Mouse (Mus musculus): ENCODE results near the gene BC049715.

Gene BC049715

GRCm38 (mm10) chr6:136808631-136809046, 18.8 kb upstream of the BC049715 start:
- DNase-seq (ENCODE audit: low spot score in 2 of 2): no peak

GRCm38 (mm10) chr6:136809077-136809476, 18.3 kb upstream of the BC049715 start:
- DNase-seq (ENCODE audit: low spot score in 2 of 2): peak; percentile 49 to 75

- DNase-seq (ENCODE audit: low spot score in 2 of 2): no peak
Observed at GRCm38 (mm10) chr6:136809673-136810072, 17.8 kb upstream of the BC049715 start.

- no peak for DNase-seq (ENCODE audit: low spot score in 2 of 2)
Observed at GRCm38 (mm10) chr6:136811196-136811595, 16.2 kb upstream of the BC049715 start.

- DNase-seq (ENCODE audit: low spot score in 2 of 2): no peak
Observed at GRCm38 (mm10) chr6:136813117-136813516, 14.3 kb upstream of the BC049715 start.

- DNase-seq (ENCODE audit: low spot score in 2 of 2): no peak
Observed at GRCm38 (mm10) chr6:136815381-136815780, 12.0 kb upstream of the BC049715 start.

GRCm38 (mm10) chr6:136816826-136817225, 10.6 kb upstream of the BC049715 start:
- no peak for DNase-seq (ENCODE audit: low spot score in 2 of 2)

- no peak for DNase-seq (ENCODE audit: low spot score in 2 of 2)
Observed at GRCm38 (mm10) chr6:136817549-136817948, 9.9 kb upstream of the BC049715 start.

- no peak for DNase-seq (ENCODE audit: low spot score in 2 of 2)
Observed at GRCm38 (mm10) chr6:136820381-136820780, 7.0 kb upstream of the BC049715 start.

GRCm38 (mm10) chr6:136821086-136821485, 6.3 kb upstream of the BC049715 start:
- no peak for DNase-seq (ENCODE audit: low spot score in 2 of 2)

- DNase-seq (ENCODE audit: low spot score in 2 of 2): no peak
Observed at GRCm38 (mm10) chr6:136824987-136825386, 2.4 kb upstream of the BC049715 start.

GRCm38 (mm10) chr6:136827116-136827515, 310 bp upstream of the BC049715 start:
- DNase-seq (ENCODE audit: low spot score in 2 of 2): no peak

- DNase-seq (ENCODE audit: low spot score in 2 of 2): peak; percentile 98 to 99
Observed at GRCm38 (mm10) chr6:136827881-136828561, 595 bp downstream of the BC049715 start, which contains the start of gene Wbp11. Wbp11 (minus strand) TSS chr6:136828233.

GRCm38 (mm10) chr6:136828681-136829080, 1.3 kb downstream of the BC049715 start:
- no peak for DNase-seq (ENCODE audit: low spot score in 2 of 2)

- DNase-seq (ENCODE audit: low spot score in 2 of 2): no peak
Observed at GRCm38 (mm10) chr6:136831712-136832111, 4.3 kb downstream of the BC049715 start.

GRCm38 (mm10) chr6:136835352-136835751, 7.9 kb downstream of the BC049715 start, which contains the start of gene Smco3:
Smco3 (minus strand) TSS chr6:136835452.
- DNase-seq (ENCODE audit: low spot score in 2 of 2): no peak

- DNase-seq (ENCODE audit: low spot score in 2 of 2): no peak
Observed at GRCm38 (mm10) chr6:136837323-136837722, 9.9 kb downstream of the BC049715 start.

- no peak for DNase-seq (ENCODE audit: low spot score in 2 of 2)
Observed at GRCm38 (mm10) chr6:136844903-136845302, 17.5 kb downstream of the BC049715 start.

GRCm38 (mm10) chr6:136845706-136846480, 18.5 kb downstream of the BC049715 start:
- no peak for DNase-seq (ENCODE audit: low spot score in 2 of 2)

GRCm38 (mm10) chr6:136847267-136847666, 19.8 kb downstream of the BC049715 start:
- DNase-seq (ENCODE audit: low spot score in 2 of 2): no peak

- no peak for DNase-seq (ENCODE audit: low spot score in 2 of 2)
Observed at GRCm38 (mm10) chr6:136847790-136848189, 20.4 kb downstream of the BC049715 start.

GRCm38 (mm10) chr6:136848399-136848798, 21.0 kb downstream of the BC049715 start:
- DNase-seq (ENCODE audit: low spot score in 2 of 2): no peak

GRCm38 (mm10) chr6:136848971-136849370, 21.5 kb downstream of the BC049715 start:
- DNase-seq (ENCODE audit: low spot score in 2 of 2): no peak

Data from heart, adult 9 months (tissue).